Mouse (Mus musculus): ENCODE measurements at regions not wholly inside any gene's neighbourhood (a gene's known extent, or its start where the extent isn't known, plus 50 kb on each side); places are given as distances from the start of the nearest gene placed in this dataset.

DNA sequence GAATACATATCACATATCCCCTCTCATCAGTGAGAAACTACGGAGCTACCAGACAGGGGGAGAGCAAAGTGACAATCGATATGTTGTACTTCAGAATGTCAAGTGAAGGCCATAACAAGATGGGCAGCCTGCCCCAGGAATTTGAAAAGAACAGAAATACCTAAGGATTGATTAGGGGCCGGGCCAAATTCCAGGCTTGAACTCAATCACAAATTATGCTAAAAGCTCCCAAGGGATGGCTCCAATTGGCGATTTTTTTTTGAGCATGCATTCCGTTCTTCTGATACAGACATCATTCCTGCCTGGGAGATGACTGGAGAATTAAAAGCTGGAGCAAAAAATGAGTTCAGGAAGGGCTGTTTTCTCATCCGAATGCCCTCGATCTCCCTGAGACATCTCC, 63.4 kb upstream of the Bach2 start:
- DNase-seq (ENCODE audit: low spot score in 2 of 2), result no peak
- intact Hi-C loops (cut with DNase I), result no loop called here

DNA sequence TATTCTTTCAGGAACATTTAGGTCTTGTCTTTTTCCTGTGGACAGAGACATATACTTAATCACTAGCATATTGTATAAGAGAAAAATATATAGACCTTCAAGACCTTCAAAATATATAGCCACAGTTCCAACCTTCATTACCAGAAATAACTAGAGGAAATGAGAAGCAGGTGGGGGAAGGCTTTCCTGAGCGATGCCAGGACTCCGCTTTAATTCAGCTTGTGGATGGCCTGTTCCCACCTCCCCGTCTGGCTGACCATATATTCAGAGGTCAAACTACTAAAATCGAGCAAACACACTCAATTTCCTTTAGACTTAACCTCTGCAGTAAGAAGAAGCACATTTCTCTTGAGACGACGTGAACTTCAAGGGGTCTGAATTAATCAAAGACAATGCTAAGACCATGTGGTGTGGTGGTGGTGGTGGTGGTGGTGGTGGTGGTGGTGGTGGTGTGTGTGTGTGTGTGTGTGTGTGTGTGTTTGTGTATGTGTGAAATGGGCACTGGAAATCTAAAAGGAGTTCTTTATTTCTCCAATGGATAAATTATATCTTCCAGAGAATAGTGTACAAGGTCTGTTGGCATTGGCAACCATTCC, 62.7 kb upstream of the Bach2 start:
- DNase-seq (ENCODE audit: low spot score in 2 of 2), result no peak
- intact Hi-C loops (cut with DNase I), result no loop called here

DNA sequence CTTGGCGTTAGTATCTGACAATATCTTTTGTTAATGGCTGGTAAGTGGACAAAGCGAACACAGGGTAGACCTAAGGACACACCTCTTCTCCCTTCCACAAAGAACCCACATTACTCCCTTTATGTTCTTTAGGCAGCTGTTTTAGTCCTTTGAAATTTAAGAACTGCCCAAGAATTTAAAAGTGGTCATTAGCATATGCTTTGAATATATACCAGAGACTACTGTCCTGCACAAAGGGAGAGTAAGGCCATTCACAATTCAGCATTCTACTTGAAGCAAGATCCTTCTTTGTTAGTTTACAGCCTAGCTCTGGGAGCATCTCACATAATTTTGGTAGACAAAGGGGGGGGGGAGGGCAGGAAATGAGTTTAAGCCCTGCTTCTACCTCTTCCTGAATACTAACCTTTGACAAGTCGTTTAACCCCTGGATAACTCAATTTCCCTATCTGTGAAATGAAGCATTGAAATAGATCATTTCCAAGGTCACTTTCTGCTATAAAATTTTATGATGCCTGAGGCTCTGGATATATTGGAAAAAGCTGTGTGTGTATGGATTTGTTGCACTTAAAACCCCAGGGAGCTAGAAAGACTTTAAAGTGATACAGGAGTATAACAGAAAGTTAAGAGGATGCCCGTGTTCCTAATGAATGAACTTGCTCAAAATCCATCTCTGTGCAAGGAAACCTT, 62.0 kb upstream of the Bach2 start:
- DNase-seq (ENCODE audit: low spot score in 2 of 2), result no peak
- intact Hi-C loops (cut with DNase I), result no loop called here

DNA sequence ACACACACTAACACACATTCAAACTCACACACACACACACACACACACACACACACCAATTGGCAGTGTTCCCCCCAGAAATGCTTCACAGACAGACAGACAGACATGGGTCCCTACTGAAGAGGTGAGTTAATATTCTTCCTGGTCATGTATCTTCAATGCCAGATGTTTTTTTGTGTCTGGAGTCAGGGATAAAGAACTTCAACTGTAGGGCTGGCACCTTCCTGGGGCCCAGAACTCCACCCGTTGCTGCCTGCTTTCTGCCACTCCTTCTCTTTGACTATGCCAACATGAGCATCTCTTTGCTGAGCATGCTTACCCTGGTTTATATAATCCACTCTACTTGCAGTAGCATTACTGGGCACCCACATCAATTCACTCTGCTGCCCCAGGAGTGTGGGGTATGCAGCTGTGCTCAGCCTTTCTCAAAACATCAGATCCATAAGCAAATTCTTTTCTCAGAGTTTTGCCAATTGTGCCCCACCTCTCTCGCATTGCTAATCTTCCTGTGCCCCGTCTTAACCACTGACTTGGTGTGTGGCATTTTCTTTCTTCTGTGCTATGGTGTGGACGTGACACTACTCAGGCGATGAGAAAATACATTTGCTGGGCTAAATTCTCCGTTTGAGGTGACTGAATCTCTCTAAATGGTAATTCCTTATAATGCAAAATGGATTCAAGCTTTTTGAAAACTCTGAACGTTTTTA, 60.5 kb upstream of the Bach2 start:
- intact Hi-C loops (cut with DNase I), result no loop called here
- no peak for DNase-seq (ENCODE audit: low spot score in 2 of 2)

DNA sequence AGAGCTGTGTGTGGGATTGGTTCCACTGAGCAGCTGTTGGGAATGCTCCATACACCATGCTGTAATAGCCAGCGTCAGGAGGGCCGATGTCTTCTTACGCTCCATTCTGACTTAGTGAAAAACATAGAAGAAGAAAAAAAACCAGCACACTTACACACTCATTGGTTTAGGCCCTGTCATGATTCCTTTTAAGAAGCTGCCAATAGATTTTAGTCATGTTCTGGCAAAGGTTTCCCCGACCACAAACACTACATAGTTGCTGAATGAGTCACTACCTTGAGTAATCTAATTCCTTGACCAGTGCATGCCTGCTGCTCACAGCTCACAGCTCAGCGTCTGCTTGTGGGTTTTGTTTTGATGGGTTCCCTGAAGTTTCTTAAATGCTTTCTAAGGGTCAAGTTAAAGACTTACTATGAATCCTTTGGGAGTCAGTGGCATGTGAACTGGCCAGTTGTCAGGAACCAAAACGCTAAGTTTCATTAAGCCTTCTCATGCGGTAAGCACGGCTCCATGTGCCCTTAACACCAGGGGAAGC, 58.8 kb upstream of the Bach2 start:
- intact Hi-C loops (cut with DNase I), result no loop called here
- no peak for DNase-seq (ENCODE audit: low spot score in 2 of 2)

DNA sequence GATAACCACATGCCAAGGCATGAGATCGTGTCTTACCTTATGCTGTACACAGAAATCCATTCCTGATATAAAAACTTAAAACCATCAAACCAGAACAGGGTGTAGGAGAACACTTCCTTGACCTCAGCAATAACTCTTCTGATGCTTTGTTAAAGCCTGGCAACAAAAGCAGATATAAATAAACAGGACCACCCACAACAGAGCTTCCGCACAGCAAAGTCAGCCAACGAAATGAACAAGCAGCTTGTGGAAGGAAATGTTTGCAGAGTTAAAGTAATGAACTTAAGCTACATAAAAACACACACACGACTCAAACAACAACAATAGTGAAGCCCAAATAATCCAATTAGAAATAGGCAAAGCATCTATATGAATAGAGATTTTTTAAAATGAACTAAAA, 54.8 kb upstream of the Bach2 start:
- no peak for DNase-seq (ENCODE audit: low spot score in 2 of 2)
- intact Hi-C loops (cut with DNase I), result no loop called here

DNA sequence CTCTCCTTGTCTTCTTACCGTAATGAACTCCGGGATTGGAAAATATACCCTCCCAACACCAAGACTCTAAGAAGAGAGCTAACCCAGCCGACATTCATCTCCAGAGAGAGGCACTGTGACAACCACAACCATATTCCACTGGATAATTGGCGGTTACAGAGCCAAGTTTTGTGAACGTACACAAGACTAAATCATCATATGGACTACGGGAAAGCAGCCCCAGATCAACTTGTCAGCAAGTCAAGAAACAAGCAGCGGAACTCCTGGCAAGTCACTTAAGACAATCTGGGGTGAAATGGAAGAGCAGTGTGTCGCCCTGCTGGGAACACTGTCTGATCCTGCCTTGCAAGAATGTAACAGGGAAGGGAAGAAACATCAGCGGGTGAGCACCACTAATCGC, 52.6 kb upstream of the Bach2 start:
- DNase-seq (ENCODE audit: low spot score in 2 of 2), result no peak
- intact Hi-C loops (cut with DNase I), result no loop called here

DNA sequence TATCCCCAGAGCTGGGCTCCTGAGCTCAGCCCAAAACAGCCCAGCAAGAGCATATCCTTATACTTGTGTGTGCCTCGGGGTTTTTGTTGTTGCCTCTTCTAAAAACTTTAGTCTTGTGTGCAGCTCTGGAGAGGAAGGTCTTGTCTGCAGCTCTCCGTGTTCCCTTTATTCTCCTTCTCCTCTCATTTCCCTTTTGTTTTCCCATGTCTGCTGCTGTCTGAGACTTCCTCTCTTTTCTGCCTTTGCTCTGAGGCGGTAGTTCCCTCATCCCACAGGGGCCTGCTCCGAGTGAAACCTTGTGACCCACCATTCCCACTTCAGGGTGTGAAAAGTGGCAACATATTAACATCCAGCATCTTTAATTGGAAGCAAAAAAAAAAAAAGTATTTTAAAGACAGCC, 51.5 kb upstream of the Bach2 start:
- intact Hi-C loops (cut with DNase I), result no loop called here
- no peak for DNase-seq (ENCODE audit: low spot score in 2 of 2)

DNA sequence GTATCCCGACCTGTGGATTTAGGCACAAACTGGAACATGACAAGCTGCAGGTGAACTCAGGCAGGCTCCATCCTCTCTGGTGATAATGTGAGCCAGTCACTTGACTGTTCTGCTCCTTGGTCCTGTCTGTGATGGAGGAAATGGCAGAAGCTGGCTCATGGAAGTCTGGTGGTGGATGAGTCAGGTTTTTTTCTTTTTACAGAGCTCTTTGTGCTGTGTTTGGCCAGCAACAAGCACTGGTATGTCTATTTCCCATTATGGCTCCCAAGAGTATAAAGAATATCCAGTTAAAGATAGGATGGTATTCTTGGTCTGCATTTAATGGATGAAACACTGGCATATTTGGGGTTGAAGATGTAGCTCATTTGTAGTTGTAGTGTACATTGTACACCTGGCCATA, 50.5 kb upstream of the Bach2 start:
- no peak for DNase-seq (ENCODE audit: low spot score in 2 of 2)
- intact Hi-C loops (cut with DNase I), result no loop called here

DNA sequence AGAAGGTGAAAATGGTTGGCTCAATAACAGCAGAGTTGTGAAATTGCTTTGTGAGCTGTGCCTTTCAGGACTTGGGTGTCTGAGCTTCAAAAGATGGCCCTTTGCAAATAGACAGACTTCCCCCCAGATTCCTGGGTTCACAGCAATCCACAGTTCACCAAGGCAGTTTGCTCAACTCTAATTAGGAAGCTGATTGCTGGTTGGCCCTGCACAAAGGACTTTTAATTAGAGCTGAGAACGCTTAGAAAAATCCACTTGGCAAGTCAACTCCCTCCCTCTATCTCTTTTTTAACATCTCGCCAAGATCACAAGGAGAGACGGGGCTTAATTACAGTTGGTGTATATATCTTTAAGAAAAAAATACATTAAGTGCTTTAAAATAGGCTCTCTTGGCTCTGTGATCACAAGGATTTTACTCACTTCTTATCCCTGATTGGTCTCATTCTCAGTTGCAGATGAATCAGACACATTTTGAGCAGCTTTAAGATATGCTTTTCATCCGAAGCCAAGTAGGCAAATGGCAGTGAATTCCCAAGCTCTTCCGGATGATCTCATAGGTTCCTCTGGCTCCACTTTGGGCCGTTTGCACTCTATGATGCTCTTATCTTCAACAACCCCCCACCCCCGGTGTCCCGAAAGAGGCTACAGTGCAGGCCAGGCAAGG, 49.7 kb upstream of the Bach2 start:
- intact Hi-C loops (cut with DNase I), result no loop called here
- no peak for DNase-seq (ENCODE audit: low spot score in 2 of 2)
